Comparison of ENCODE assay signal across 1 mouse cellular context in genomic region chr17:33681767-33682166, GRCm38 (mm10).
TF ChIP-seq lines count a peak whose summit lies in the region.

No protein-coding gene starts in this region.

TF ChIP-seq in MEL, 35 proteins besides CTCF, POLR2A, EP300 and RAD21:
- TF ChIP-seq SIN3A (IDR thresholded peaks at IDR 0.05; ENCODE audit: low read length) (peak; percentile 47; the same call in 1 of the 2 replicates), TCF12 (IDR thresholded peaks at IDR 0.05; ENCODE audit: low read depth, low read length) (0 out of 2 replicates have a peak, but pooled peaks have one; percentile 15), TAL1 (IDR thresholded peaks at IDR 0.05; ENCODE audit: low read length) (no peak), ZNF384 (IDR thresholded peaks at IDR 0.05; ENCODE audit: low read depth, low read length) (peak; percentile 95), GATA1 (IDR thresholded peaks at IDR 0.05; ENCODE audit: low read depth, low read length) (peak; percentile 46; the same call in 1 of the 2 replicates), BHLHE40 (IDR thresholded peaks at IDR 0.05; ENCODE audit: borderline replicate concordance, low read depth, low read length) (peak; percentile 23; the same call in 1 of the 2 replicates), MAX (IDR thresholded peaks at IDR 0.05; ENCODE audit: low read length) (no peak)
TF ChIP-seq in MEL: peak in this region for 5.
